Mouse (Mus musculus) liver, embryonic 13.5 days (tissue): ENCODE measurements around the gene Fam160b1. TPM values are rescaled to one million over a fixed set of nuclear protein-coding genes. Genes with fewer than 3 reads are reported as not detected.

Experiments
- ATAC-seq: fragments of 200-750 bp; cut with Nextera tagmentation; 2 replicates; pipeline ENCODE4 v1.8.0; 2017; ENCODE audit warnings: low read depth, mild to moderate bottlenecking, moderate number of reproducible peaks, moderate library complexity
- DNase-seq: peaks from one replicate; pipeline ENCODE4 v3.0.0; 2022
- H3K27ac ChIP-seq: fragments of 300-500 bp; sonication (generic); 2 replicates; pipeline ENCODE4 v1.5.1; 2015; ENCODE audit warnings: moderate library complexity, mild to moderate bottlenecking, inconsistent platforms
- H3K27me3 ChIP-seq: fragments of 300-500 bp; sonication (generic); 2 replicates; pipeline ENCODE4 v1.6.1; 2015; ENCODE audit warnings: mild to moderate bottlenecking, inconsistent platforms
- H3K36me3 ChIP-seq: fragments of 300-500 bp; sonication (generic); 2 replicates; pipeline ENCODE4 v1.6.1; 2015; ENCODE audit warnings: mild to moderate bottlenecking, inconsistent platforms
- H3K4me1 ChIP-seq: fragments of 300-500 bp; sonication (generic); replicated peaks from 2 replicates; pipeline ENCODE4 v1.6.1; 2015; ENCODE audit warnings: inconsistent platforms
- H3K4me2 ChIP-seq: fragments of 300-500 bp; sonication (generic); 2 replicates; pipeline ENCODE4 v1.6.1; 2015; ENCODE audit warnings: inconsistent platforms, mild to moderate bottlenecking, moderate library complexity
- H3K4me3 ChIP-seq: fragments of 300-500 bp; sonication (generic); replicated peaks from 2 replicates; pipeline ENCODE4 v1.5.1; 2015; ENCODE audit warnings: mild to moderate bottlenecking, inconsistent platforms
- H3K9ac ChIP-seq: fragments of 300-500 bp; sonication (generic); 2 replicates; pipeline ENCODE4 v1.6.1; 2015; ENCODE audit warnings: mild to moderate bottlenecking, inconsistent platforms
- H3K9me3 ChIP-seq: fragments of 300-500 bp; sonication (generic); replicated peaks from 2 replicates; pipeline ENCODE4 v1.6.1; 2016; ENCODE audit warnings: inconsistent platforms
- WGBS: fragments of 180-500 bp; shearing (Covaris S2); methylation state at CpG from one replicate; pipeline ENCODE4 v1.1.7; 2015; ENCODE audit not compliant: insufficient replicate concordance; 5-methylcytosine and 5-hydroxymethylcytosine counted together
- polyA plus RNA-seq: library from polyadenylated mRNA; unstranded; fragments of >200 nt; fragmentation: Nextera tagmentation; extraction: Ambion mirVana; gene quantifications from 2 replicates; pipeline ENCODE4 v1.2.1, GENCODE M21; 2015

Fam160b1 gene
- polyA plus RNA-seq, 1 experiment from 2014 or later = 5.3 TPM

DNA sequence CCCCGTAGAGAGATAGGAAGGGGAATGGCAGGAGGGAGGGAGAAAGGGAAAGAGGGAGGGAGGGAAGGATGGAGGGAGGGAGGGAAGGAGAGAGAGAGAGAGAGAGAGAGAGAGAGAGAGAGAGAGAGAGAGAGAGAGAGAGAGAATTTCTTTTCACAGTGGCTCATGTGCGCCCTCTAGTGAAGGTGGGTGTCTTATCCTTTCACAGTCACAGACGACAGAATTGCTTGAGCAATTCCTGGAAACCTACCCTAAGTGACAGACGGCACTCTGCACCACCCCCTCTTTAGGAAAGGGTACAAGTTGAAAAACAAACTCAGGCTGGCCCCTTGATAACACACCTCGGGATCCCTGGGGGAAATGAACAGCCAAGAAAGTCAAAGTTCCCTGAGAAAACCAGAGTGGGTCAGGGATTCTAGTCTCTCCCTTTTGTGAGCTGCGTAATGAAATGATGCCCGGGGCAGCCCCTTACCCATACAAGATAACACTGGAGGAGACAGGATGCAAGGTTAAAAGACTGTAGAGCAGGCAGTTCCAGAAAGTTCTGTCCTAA lies 34.7 kb upstream of the Fam160b1 start:
- H3K36me3 ChIP-seq = no peaks in the 10 kb centered on the region
- no peak overlapping the region for H3K9ac ChIP-seq
- H3K27ac ChIP-seq = no peak overlapping the region
- peaks cover 8% of the 10 kb centered on the region; the same call in 1 of the 2 replicates for H3K4me1 ChIP-seq
- no peaks in the 10 kb centered on the region for H3K27me3 ChIP-seq
- WGBS = 24% methylated on average over 7 of the region's 7 CpGs
- H3K9me3 ChIP-seq = no peaks in the 10 kb centered on the region
- H3K4me2 ChIP-seq = no peak overlapping the region
- ATAC-seq = no peak
- no peak for DNase-seq
- no peak overlapping the region for H3K4me3 ChIP-seq

DNA sequence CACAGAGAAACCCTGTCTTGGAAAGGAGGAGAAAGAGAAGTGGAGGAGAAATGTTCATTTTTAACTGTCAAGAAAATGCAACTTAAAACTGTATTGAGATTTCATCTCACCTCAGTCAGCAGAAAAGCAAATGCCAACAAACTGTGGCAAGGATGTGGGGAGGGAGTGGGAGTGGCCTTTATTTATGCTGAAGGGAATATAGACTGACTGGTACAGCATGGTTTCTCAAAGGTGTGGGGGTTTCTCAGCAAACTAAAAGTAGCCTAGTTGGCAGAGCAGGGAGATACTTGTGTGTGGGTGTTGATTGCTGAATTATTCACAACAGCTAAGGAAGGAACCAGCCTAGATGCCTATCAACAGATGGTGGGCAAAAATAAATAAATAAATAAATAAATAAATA lies 32.8 kb upstream of the Fam160b1 start:
- H3K9me3 ChIP-seq = no peaks in the 10 kb centered on the region
- no peak overlapping the region for H3K27ac ChIP-seq
- no peaks in the 10 kb centered on the region for H3K27me3 ChIP-seq
- H3K36me3 ChIP-seq = no peaks in the 10 kb centered on the region
- peaks cover 3% of the 10 kb centered on the region; the same call in 1 of the 2 replicates for H3K4me1 ChIP-seq
- H3K9ac ChIP-seq = no peak overlapping the region
- DNase-seq = no peak
- ATAC-seq = no peak
- no peak overlapping the region for H3K4me2 ChIP-seq
- H3K4me3 ChIP-seq = no peak overlapping the region

DNA sequence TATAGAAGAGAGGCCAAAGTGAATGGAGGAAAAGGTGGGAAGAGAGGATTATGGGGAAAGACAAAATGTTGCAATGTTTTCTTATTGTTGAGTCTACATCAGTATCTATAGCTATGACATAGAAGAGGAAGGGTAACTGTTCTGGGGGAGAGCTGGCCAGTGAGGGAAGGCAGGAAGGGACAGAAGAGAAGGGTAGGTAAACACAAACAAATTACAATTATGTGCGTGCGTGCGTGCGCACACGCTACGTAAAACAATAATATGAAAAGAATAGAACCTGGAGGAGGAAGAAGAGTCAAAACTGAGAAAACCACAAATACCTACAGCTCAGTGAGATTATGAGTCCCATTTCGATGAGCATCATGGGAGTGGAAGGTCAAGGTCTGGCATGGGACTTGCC lies 32.2 kb upstream of the Fam160b1 start:
- no peaks in the 10 kb centered on the region for H3K4me1 ChIP-seq
- H3K4me3 ChIP-seq = no peak overlapping the region
- no peaks in the 10 kb centered on the region for H3K27me3 ChIP-seq
- DNase-seq = no peak
- H3K36me3 ChIP-seq = no peaks in the 10 kb centered on the region
- no peaks in the 10 kb centered on the region for H3K9me3 ChIP-seq
- WGBS = 82% methylated on average over 7 of the region's 7 CpGs
- H3K9ac ChIP-seq = no peak overlapping the region
- H3K4me2 ChIP-seq = no peak overlapping the region
- no peak overlapping the region for H3K27ac ChIP-seq
- no peak for ATAC-seq

DNA sequence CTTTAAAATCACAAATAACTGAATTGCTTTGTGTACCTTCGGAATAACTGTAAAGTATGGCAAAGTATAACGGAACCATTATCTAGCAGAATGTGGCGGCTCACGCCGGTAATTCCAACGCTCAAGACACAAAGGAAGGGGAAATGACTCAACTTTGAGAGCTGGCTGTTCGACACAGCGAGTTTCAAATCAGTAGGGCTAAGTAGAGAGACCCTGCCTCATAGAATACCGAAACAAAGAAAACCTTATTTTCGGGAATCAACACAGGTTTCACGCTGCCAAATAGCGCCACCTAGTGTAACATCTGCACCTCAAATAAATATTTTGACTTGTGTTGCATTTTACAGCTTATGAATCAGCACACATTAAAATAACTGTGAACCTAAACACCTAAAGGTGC lies 31.7 kb upstream of the Fam160b1 start:
- Histone ChIP-seq H3K4me2 (peak overlapping the region; percentile 33; the same call in 1 of the 2 replicates), H3K9me3 (no peaks in the 10 kb centered on the region), H3K4me3 (no peak overlapping the region; the same call in 1 of the 2 replicates), H3K9ac (no peak overlapping the region), H3K27ac (no peak overlapping the region), H3K27me3 (no peaks in the 10 kb centered on the region), H3K4me1 (no peaks in the 10 kb centered on the region), H3K36me3 (no peaks in the 10 kb centered on the region)
- DNase-seq = no peak
- no peak for ATAC-seq
- 29% methylated on average over 12 of the region's 12 CpGs for WGBS

DNA sequence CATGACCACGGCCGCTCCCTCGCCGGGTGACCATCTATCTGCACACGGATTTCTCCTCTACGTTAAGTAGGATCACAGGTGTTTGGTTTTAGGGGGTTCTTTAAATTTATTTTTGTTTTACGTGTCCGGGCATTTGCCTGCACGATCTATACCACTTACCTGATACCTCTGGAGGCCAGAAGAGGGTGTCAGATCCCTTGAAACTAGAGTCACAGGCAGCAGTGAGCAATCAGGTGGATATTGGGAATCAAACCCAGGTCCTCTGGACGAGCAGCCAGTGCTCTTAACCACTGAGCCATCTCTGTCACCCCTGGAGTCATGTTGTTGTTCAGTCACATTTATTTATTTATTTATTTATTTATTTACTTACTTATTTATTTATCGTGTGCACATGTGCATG lies 30.2 kb upstream of the Fam160b1 start:
- WGBS = 62% methylated on average over 11 of the region's 11 CpGs
- ATAC-seq (no peak), DNase-seq (no peak)
- H3K27me3 ChIP-seq = no peaks in the 10 kb centered on the region
- H3K4me1 ChIP-seq = no peaks in the 10 kb centered on the region
- no peaks in the 10 kb centered on the region for H3K36me3 ChIP-seq
- H3K4me3 ChIP-seq = no peak overlapping the region
- no peaks in the 10 kb centered on the region for H3K9me3 ChIP-seq
- no peak overlapping the region for H3K9ac ChIP-seq
- H3K4me2 ChIP-seq = no peak overlapping the region
- no peak overlapping the region for H3K27ac ChIP-seq

DNA sequence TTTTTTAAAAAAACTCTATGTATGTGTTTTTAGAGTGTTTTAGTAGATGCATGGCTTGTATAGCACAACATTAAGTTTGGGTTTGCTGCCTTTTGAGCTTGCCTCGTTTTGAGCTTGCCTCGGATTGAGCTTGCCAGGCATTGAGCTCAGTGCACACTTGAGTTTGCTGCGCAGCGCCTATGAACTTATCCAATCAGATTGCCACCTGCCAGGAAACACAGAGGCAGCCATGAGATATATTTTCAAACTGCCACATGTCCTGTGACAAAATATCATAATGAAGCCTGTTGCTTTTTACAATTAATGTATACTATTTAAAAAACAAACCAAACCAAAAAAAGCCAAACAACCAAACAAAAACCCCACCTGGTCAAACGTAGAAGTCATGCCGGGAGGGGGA lies 29.2 kb upstream of the Fam160b1 start:
- no peaks in the 10 kb centered on the region for H3K36me3 ChIP-seq
- H3K9ac ChIP-seq = no peak overlapping the region
- no peak for DNase-seq
- H3K27me3 ChIP-seq = no peaks in the 10 kb centered on the region
- H3K9me3 ChIP-seq = no peaks in the 10 kb centered on the region
- H3K4me2 ChIP-seq = no peak overlapping the region
- H3K4me3 ChIP-seq = no peak overlapping the region
- no peak for ATAC-seq
- H3K27ac ChIP-seq = no peak overlapping the region
- WGBS = 62% methylated on average over 6 of the region's 6 CpGs
- H3K4me1 ChIP-seq = no peaks in the 10 kb centered on the region

DNA sequence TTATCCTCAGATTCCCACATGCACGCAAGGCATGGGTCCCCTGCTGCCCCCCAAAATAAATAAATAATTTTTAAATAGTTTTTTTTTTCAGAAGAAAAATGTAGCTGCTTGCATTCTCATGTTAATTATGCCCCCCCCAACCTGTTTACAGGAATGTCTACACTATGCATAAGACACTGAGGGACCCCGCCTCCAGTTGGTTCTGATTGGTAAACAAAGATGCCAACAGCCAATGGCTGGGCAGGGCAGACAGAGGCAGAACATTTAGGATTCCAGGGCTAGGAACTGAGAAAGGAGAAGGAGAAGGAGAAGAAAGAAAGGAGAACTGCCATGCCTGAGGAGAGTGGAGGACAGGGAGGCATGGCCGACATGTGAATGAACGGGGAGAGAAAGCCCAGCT lies 27.1 kb upstream of the Fam160b1 start:
- DNase-seq (no peak), ATAC-seq (no peak)
- no peak overlapping the region for H3K27ac ChIP-seq
- no peak overlapping the region for H3K9ac ChIP-seq
- WGBS = 75% methylated on average over 4 of the region's 4 CpGs
- H3K4me1 ChIP-seq = no peaks in the 10 kb centered on the region
- no peaks in the 10 kb centered on the region for H3K27me3 ChIP-seq
- H3K9me3 ChIP-seq = no peaks in the 10 kb centered on the region
- H3K36me3 ChIP-seq = no peaks in the 10 kb centered on the region
- H3K4me3 ChIP-seq = no peak overlapping the region
- no peak overlapping the region for H3K4me2 ChIP-seq

DNA sequence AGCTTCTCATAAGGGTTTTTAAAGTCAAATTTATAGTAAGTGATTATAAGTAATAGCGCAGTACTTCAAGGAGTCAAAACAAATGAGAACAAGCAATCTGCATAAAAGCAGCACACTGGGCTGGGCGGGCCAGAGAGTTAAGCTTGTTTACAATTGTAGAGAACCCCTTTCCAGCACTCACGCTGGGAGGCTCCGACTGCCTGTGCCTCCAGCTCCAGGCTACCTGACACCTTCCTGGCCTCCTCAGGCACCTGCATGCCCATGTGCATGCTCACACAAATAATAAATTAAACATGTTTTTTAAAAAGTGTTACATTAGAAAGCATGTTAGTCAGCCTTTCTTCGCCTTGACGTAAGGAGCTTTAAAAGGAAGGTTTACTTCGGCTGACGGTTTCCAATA lies 25.3 kb upstream of the Fam160b1 start:
- no peak overlapping the region for H3K27ac ChIP-seq
- no peak for ATAC-seq
- no peak overlapping the region for H3K4me2 ChIP-seq
- no peaks in the 10 kb centered on the region for H3K36me3 ChIP-seq
- no peak overlapping the region for H3K4me3 ChIP-seq
- no peak for DNase-seq
- 73% methylated on average over 8 of the region's 8 CpGs for whole genome bisulfite sequencing
- no peaks in the 10 kb centered on the region for H3K4me1 ChIP-seq
- no peaks in the 10 kb centered on the region for H3K9me3 ChIP-seq
- no peaks in the 10 kb centered on the region for H3K27me3 ChIP-seq
- H3K9ac ChIP-seq = no peak overlapping the region

DNA sequence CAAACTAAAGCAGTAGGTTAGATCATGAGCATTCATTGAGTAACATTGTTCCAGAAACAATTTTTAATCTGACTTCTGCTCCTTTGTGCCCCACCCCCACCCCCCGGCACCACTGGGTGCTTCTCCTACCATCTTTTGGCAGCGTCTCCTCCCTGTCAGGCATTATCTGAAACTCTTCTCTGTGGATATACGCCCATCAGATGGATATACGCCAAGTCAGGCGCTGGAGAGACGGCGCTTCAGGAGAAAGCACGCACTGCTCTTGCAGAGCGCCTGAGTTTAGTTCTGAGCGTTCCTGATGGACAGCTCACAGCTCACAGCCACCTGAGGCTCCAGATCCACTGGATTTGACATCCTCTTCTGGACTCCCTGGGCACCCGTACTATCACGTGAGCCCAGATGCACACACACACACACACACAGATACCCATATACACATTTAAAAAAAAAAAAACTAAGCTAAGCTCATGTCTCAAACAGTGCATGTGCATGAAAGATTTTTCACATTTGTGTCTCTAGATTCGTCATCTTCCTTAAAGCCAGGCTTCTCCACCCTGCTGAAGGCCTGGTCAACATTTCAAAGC lies 21.1 kb upstream of the Fam160b1 start:
- no peaks in the 10 kb centered on the region for H3K9me3 ChIP-seq
- H3K27me3 ChIP-seq = no peaks in the 10 kb centered on the region
- H3K4me2 ChIP-seq = no peak overlapping the region
- H3K9ac ChIP-seq = no peak overlapping the region
- WGBS = 66% methylated on average over 13 of the region's 13 CpGs
- no peak overlapping the region for H3K27ac ChIP-seq
- H3K4me3 ChIP-seq = no peak overlapping the region
- no peak for ATAC-seq
- no peak for DNase-seq
- H3K36me3 ChIP-seq = no peaks in the 10 kb centered on the region
- H3K4me1 ChIP-seq = 0 out of 2 replicates have a peak, but pooled peaks cover 2% of the 10 kb centered on the region

DNA sequence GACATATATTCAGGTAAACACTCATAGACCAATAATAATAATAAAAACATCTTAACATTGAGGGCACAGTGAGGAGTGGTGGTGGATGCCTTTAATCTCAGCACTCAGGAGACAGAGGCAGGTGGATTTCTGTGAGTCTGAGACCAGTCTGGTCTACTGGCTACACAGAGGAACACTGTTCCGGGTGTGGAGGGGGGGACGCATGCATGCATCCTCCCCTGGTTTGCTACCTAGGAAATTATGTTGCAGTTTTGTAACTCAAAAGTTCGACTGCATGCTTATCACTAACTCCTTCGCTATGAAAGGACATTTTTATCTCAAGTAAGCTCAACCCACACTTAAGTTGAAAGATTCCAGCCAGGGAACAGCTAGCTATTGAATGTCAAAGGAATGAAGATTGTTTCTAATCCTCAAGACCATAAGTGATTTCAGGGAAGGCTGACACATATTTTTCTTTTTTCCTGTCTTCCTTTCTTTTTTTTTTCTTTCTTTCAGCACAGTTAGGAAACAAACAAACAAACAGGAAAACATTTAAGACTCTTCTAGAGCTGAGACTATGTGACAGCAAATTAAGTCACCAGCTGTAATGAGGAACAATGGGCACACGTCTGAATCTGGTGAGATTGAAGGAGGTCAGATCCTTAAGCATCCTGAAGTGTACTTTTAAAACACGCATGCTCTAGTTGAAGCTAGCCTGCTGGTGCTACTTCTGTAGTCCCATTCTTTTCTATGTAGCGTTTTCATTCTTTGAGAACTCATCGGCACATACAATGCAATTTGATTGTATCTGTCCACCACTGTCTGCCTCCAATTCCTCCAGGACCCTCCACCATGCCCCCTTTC lies 19.4 kb upstream of the Fam160b1 start:
- Histone ChIP-seq H3K9ac (no peak overlapping the region), H3K36me3 (no peaks in the 10 kb centered on the region), H3K9me3 (peaks cover 1% of the 10 kb centered on the region; the same call in 1 of the 2 replicates), H3K4me2 (no peak overlapping the region), H3K4me1 (0 out of 2 replicates have a peak, but pooled peaks cover 2% of the 10 kb centered on the region), H3K4me3 (no peak overlapping the region), H3K27ac (no peak overlapping the region), H3K27me3 (no peaks in the 10 kb centered on the region)
- 59% methylated on average over 8 of the region's 8 CpGs for WGBS
- no peak for ATAC-seq
- DNase-seq = no peak

DNA sequence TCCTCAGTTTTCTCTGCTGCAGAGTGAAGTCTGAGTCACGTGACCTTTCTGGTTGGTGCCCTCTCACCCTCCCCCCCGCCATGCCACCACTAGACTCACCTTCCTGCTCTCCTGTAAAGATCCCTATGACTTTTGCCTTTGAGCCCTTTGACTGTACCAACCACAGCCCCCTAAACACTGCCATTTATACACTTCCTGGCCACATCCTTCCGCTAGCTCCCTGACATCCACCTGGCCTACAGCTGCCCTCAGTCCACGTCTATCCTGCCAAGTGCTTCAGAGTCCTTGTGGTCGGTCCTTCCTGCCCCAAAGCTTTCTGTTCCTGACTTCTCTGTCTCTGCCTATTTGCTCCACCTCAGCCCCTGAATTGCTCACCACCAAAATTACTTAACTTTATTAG lies 16.6 kb upstream of the Fam160b1 start:
- no peak overlapping the region for H3K27ac ChIP-seq
- DNase-seq (no peak), ATAC-seq (no peak)
- H3K4me3 ChIP-seq = no peak overlapping the region
- peaks cover 18% of the 10 kb centered on the region; the same call in 1 of the 2 replicates for H3K9me3 ChIP-seq
- 0 out of 2 replicates have a peak, but pooled peaks cover 2% of the 10 kb centered on the region for H3K4me1 ChIP-seq
- no peak overlapping the region for H3K4me2 ChIP-seq
- H3K27me3 ChIP-seq = no peaks in the 10 kb centered on the region
- H3K9ac ChIP-seq = no peak overlapping the region
- WGBS = 30% methylated on average over 5 of the region's 5 CpGs
- no peaks in the 10 kb centered on the region for H3K36me3 ChIP-seq
